Mouse (Mus musculus) brown adipose tissue, adult 24 weeks (tissue): ENCODE measurements around the gene Pfdn6. TPM values are rescaled to one million over a fixed set of nuclear protein-coding genes. Genes with fewer than 3 reads are reported as not detected.

Experiments used
- H3K27ac ChIP-seq: fragments of 200-500 bp; replicated peaks from 2 replicates; pipeline ENCODE4 v1.5.1; 2012; ENCODE audit warnings: low read depth, mild to moderate bottlenecking, low read length
- H3K4me1 ChIP-seq: fragments of 200-500 bp; 2 replicates; pipeline ENCODE4 v1.6.1; 2012; ENCODE audit warnings: low read length, mixed read lengths; ENCODE audit not compliant: control insufficient read depth, insufficient read depth, insufficient read length
- H3K4me3 ChIP-seq: fragments of 200-500 bp; 2 replicates; pipeline ENCODE4 v1.5.1; 2012; ENCODE audit warnings: low read depth, mild to moderate bottlenecking, low read length, moderate library complexity; ENCODE audit not compliant: insufficient read depth
- polyA plus RNA-seq: library from polyadenylated mRNA; stranded (reverse); fragments of >200 nt; gene quantifications from 2 replicates; pipeline ENCODE4 v1.2.4, GENCODE M21; 2012; ENCODE audit not compliant: missing spikeins, insufficient read depth, insufficient read length

Gene Pfdn6
- polyA plus RNA-seq, 1 experiment, result 83.2 TPM

GRCm38 (mm10) chr17:33950131-33950625 is 10.0 kb upstream of the Pfdn6 start:
- H3K4me1 ChIP-seq, result peaks cover 4% of the 10 kb centered on the region; the same call in 1 of the 2 replicates
- H3K27ac ChIP-seq, result no peak overlapping the region
- peak overlapping the region; percentile 66 for H3K4me3 ChIP-seq

DNA sequence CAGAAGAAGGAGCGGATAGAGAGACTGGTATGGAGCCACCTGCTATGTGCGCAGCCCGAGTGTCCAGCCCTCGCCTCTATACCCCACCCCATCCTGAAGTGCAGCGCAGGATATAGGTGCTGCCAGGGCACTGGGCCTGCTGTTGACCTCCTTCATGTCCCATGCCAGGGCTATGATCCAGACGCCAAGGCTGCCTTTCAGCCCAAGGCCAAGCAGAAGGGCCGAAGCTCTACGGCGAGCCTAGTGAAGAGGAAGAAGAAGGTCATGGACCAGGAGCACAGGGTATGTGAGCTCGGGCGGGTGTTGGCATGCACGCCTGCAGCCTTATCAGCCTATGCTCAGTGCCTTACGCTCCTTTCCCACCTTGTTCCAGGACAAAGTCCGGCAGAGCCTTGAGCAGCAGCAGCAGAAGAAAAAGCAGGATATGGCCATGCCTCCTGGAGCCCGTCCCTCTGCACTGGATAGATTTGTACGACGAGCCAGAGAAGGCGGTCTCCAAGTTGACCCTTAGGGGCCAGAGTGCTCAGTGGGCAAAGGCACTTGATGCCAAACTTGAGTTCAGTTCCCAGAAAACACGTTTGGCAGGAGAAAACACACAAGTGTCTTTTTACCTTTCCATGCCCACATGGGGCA is 8.9 kb upstream of the Pfdn6 start:
- Histone ChIP-seq H3K4me1 (peaks cover 4% of the 10 kb centered on the region; the same call in 1 of the 2 replicates), H3K4me3 (no peak overlapping the region), H3K27ac (no peak overlapping the region)

DNA sequence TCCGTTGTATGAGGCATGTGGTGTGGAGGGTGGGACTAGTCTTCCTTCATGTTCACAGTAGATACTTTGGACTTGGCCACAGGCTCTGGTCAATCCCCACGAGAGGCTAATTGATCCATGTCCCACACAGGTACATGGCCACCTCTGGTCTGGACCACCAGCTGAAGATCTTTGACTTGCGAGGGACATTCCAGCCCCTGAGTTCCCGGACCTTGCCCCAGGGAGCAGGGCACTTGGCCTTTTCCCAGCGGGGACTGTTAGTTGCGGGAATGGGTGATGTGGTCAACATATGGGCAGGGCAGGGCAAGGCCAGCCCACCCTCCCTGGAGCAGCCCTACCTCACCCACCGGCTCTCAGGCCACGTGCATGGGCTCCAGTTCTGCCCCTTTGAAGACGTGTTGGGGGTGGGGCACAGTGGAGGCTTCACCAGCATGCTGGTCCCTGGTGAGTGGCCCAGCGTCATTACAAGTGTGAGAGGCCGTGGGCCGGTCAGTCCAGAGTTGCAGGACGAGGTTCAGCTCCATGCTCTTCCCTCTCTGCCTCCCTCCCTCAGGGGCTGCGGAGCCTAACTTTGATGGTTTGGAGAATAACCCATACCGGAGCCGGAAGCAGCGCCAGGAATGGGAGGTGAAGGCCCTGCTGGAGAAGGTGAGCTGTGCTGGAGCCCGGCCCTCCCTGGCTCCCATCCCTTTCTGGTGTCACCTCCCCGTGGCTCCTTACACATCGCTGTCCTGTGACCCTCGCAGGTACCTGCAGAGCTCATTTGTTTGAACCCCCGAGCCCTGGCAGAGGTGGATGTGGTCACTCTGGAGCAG is 8.2 kb upstream of the Pfdn6 start:
- H3K4me1 ChIP-seq, result peaks cover 4% of the 10 kb centered on the region; the same call in 1 of the 2 replicates
- H3K4me3 ChIP-seq, result no peak overlapping the region
- no peak overlapping the region for H3K27ac ChIP-seq

DNA sequence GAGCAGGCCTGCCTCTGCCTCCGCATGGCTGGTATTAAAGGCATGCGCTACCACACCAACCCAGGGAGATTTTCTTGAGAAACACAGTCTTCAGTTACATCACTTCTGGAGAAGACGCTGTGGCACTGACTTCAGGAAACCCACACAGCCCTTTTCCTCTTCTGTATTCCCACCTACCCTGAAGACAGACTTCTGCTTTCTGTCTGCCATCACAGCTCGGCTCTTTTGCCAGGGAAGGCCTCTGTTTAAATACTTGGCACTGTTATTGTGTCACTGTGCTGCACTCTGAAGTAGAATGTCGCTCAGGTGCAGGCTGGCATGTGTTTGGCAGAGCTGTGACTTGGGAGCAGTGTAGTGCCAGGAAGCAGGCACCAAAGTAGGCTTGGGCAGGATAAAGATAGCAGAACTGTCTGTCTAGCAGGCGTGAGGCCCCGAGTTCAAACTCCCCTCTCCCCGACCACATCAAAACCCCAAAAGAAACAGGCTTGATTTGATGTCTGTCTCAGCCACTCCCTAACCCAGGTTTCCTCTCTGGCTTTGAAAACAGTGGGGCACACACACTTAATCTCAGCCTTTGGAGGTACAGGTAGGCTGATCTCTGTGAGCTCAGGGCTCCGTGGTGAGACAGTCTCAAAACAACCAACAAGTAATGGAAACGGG is 7.4 kb upstream of the Pfdn6 start:
- Histone ChIP-seq H3K27ac (no peak overlapping the region), H3K4me3 (no peak overlapping the region), H3K4me1 (peaks cover 4% of the 10 kb centered on the region; the same call in 1 of the 2 replicates)

- Histone ChIP-seq H3K4me3 (no peak overlapping the region), H3K27ac (no peak overlapping the region), H3K4me1 (peaks cover 7% of the 10 kb centered on the region)
Observed at GRCm38 (mm10) chr17:33943454-33943853, 3.3 kb upstream of the Pfdn6 start.

- Histone ChIP-seq H3K4me1 (peaks cover 7% of the 10 kb centered on the region), H3K27ac (no peak overlapping the region), H3K4me3 (peak overlapping the region; percentile 97)
Observed at GRCm38 (mm10) chr17:33941381-33941780, 1.2 kb upstream of the Pfdn6 start.

DNA sequence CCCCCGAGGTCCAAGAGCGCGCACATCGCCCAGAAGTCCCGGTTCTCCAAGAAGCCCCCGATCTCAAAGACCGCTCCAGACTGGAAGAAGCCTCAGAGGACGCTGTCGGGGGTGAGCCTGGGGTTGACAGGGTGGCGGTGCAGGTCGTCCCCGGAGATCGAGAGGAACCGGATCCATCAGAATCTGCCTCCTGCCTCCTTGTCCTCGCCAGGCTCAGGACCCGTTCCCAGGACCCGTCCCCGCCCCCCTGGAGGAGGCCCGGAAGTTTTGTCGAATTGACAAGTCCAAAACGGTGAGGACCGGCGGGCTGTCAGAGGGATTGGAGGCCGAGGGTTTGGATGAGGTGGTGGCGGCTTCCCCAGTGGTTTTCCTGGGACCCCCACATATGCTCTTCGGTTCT is 838 bp upstream of the Pfdn6 start:
- peak overlapping the region; percentile 97 for H3K4me3 ChIP-seq
- peaks cover 7% of the 10 kb centered on the region for H3K4me1 ChIP-seq
- H3K27ac ChIP-seq, result no peak overlapping the region

DNA sequence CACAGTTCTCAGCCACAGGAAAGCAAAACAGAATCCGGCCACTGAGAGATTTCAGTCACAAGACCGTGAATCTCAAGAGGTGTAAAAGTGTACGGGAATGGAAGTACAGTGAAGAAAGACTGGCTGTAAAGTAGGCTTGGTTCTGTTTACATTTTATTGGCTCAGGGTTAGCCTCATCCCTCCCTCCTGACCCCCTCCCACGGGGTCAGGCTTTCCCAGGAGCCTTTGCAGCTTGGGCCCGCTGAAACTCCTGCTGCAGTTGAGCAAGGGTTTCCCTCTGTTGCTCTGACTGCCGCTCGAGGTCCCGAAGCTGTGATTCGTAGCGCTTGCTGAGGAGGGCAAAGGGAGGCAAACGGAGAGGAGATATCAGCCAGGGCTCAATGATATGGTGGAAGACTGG is 1.4 kb downstream of the Pfdn6 start:
- Histone ChIP-seq H3K27ac (no peak overlapping the region), H3K4me1 (peaks cover 7% of the 10 kb centered on the region), H3K4me3 (peak overlapping the region; percentile 97; the same call in 1 of the 2 replicates)

- Histone ChIP-seq H3K27ac (no peak overlapping the region), H3K4me1 (peaks cover 11% of the 10 kb centered on the region), H3K4me3 (no peak overlapping the region)
Observed at GRCm38 (mm10) chr17:33936993-33937392, 3.1 kb downstream of the Pfdn6 start.

DNA sequence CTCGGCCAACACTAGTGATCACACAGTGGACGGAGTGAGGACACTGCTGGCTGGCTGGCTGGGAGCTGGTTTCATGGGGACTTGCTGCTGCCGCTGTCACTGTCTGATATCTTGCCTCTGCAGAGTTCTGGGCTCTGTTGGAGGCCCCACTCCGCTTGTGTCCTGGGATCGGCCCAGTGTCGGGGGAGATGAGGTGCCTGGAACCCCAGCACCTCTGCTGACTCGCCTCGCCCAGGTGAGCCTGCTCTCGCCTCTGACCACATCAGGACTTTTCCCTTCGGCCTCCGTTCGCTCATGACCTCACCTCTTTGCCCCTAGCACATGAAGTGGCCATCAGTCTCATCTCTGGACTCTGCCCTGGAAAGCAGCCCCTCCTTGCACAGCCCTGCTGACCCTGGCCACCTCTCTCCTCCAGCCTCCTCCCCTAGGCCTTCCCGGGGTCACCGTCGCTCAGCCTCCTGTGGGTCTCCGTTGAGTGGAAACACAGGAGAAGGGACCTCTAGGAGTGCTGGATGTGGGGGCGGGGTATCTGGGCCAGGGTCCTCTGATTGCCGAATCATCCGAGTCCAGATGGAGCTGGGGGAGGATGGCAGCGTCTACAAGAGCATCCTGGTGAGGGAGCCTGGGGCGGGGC is 4.6 kb downstream of the Pfdn6 start:
- no peak overlapping the region for H3K4me3 ChIP-seq

GRCm38 (mm10) chr17:33932970-33933369 is 7.2 kb downstream of the Pfdn6 start:
- Histone ChIP-seq H3K27ac (peak overlapping the region; percentile 62), H3K4me3 (peak overlapping the region; percentile 31), H3K4me1 (peaks cover 3% of the 10 kb centered on the region; the same call in 1 of the 2 replicates)

More for the DNA sequence above, 4.6 kb downstream of the Pfdn6 start:
- peaks cover 8% of the 10 kb centered on the region; the same call in 1 of the 2 replicates for H3K4me1 ChIP-seq
- no peak overlapping the region for H3K27ac ChIP-seq

DNA sequence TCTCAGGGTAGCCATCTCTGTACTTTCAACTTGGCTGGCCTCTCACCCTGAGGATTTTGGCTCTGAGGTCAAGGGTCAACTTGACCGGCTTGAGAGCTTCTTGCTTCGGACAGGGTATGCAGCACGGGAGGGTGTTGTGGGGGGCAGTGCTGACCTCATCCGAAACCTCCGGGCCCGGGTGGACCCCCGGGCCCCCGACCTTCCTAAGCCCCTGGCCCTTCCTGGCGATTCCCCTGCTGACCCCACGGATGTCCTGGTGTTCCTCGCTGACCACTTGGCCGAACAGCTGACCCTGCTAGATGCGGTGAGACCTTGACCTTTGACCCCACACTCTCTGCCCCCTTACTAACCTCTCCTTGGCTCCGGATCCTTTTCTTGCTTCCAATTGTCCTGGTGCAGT is 7.7 kb downstream of the Pfdn6 start:
- Histone ChIP-seq H3K27ac (peak overlapping the region; percentile 62), H3K4me3 (0 out of 2 replicates have a peak overlapping the region, but pooled peaks have one; percentile 11), H3K4me1 (peaks cover 3% of the 10 kb centered on the region; the same call in 1 of the 2 replicates)

- Histone ChIP-seq H3K4me3 (0 out of 2 replicates have a peak overlapping the region, but pooled peaks have one; percentile 3), H3K4me1 (peaks cover 3% of the 10 kb centered on the region; the same call in 1 of the 2 replicates)
Observed at GRCm38 (mm10) chr17:33931947-33932346, 8.2 kb downstream of the Pfdn6 start.

GRCm38 (mm10) chr17:33931159-33931866 is 8.8 kb downstream of the Pfdn6 start:
- Histone ChIP-seq H3K4me3 (peak overlapping the region; percentile 90), H3K4me1 (peaks cover 3% of the 10 kb centered on the region; the same call in 1 of the 2 replicates), H3K27ac (peak overlapping the region; percentile 36)

More at GRCm38 (mm10) chr17:33931947-33932346, 8.2 kb downstream of the Pfdn6 start:
- peak overlapping the region; percentile 62; the same call in 1 of the 2 replicates for H3K27ac ChIP-seq
